Mouse (Mus musculus): ENCODE measurements around the gene Shc1. TPM values are rescaled to one million over a fixed set of nuclear protein-coding genes. Genes with fewer than 3 reads are reported as not detected.

Gene Shc1
- polyA plus RNA-seq, 1 experiment from 2014 or later = 113 TPM

- Histone ChIP-seq H3K9ac (no peak overlapping the region), H3K27ac (replicated peaks) (no peak overlapping the region), H3K4me2 (replicated peaks) (no peak overlapping the region), H3K9me3 (replicated peaks) (no peaks in the 10 kb centered on the region), H3K27me3 (no peaks in the 10 kb centered on the region), H3K4me1 (peaks cover 19% of the 10 kb centered on the region), H3K4me3 (replicated peaks) (no peak overlapping the region), H3K36me3 (no peaks in the 10 kb centered on the region)
- WGBS = 30% methylated on average over 10 of the region's 10 CpGs
- peak; percentile 35; the same call in 1 of the 2 replicates for ATAC-seq (ENCODE audit: insufficient number of reproducible peaks, low FRiP score, low TSS enrichment, low read depth)
Measured at GRCm38 (mm10) chr3:89456726-89457665, 38.8 kb downstream of the Shc1 start.

GRCm38 (mm10) chr3:89458372-89458964 is 40.2 kb downstream of the Shc1 start:
- 44% methylated on average over 13 of the region's 13 CpGs for WGBS
- Histone ChIP-seq H3K4me3 (replicated peaks) (peak overlapping the region; percentile 66), H3K4me2 (replicated peaks) (peak overlapping the region; percentile 59), H3K9ac (no peak overlapping the region), H3K36me3 (no peaks in the 10 kb centered on the region), H3K9me3 (replicated peaks) (no peaks in the 10 kb centered on the region), H3K27ac (replicated peaks) (peak overlapping the region; percentile 63; the same call in 1 of the 2 replicates), H3K27me3 (no peaks in the 10 kb centered on the region), H3K4me1 (peaks cover 19% of the 10 kb centered on the region)
- ATAC-seq (ENCODE audit: insufficient number of reproducible peaks, low FRiP score, low TSS enrichment, low read depth) = no peak

GRCm38 (mm10) chr3:89458965-89459807 is 40.9 kb downstream of the Shc1 start:
- ATAC-seq (ENCODE audit: insufficient number of reproducible peaks, low FRiP score, low TSS enrichment, low read depth) = peak; percentile 87
- peak overlapping the region; percentile 82 for H3K27ac ChIP-seq (replicated peaks)
- no peaks in the 10 kb centered on the region for H3K27me3 ChIP-seq
- WGBS = under 1% methylated on average over 36 of the region's 36 CpGs
- peaks cover 19% of the 10 kb centered on the region for H3K4me1 ChIP-seq
- peak overlapping the region; percentile 54 for H3K9ac ChIP-seq
- H3K36me3 ChIP-seq = no peaks in the 10 kb centered on the region
- peak overlapping the region; percentile 59 for H3K4me2 ChIP-seq (replicated peaks)
- peak overlapping the region; percentile 66 for H3K4me3 ChIP-seq (replicated peaks)
- no peaks in the 10 kb centered on the region for H3K9me3 ChIP-seq (replicated peaks)

DNA sequence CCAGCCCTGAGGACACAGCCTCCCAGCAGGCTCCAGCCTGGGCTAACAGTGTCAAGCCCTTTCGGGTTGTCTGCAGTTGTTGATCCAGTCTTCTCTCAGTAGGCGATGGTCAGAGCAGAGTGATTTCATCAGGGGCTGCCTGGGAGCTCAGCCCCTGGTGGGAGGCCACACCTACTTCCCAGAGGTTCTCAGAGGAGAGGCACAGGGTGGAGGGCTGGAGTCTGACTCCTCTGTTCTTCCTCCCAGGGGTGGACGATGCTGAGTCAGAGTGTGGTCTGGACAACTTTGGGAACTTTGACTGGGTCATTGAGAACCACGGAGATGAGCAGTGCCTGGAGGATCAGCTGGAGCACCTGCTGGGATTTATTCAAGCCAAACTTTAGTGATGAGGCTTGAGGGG is 50.0 kb downstream of the Shc1 start:
- no peak for ATAC-seq (ENCODE audit: insufficient number of reproducible peaks, low FRiP score, low TSS enrichment, low read depth)
- no peak overlapping the region for H3K4me3 ChIP-seq (replicated peaks)
- H3K4me1 ChIP-seq = no peaks in the 10 kb centered on the region
- WGBS = 47% methylated on average over 4 of the region's 4 CpGs
- no peaks in the 10 kb centered on the region for H3K9me3 ChIP-seq (replicated peaks)
- no peak overlapping the region for H3K27ac ChIP-seq (replicated peaks)
- no peaks in the 10 kb centered on the region for H3K27me3 ChIP-seq
- peaks cover 21% of the 10 kb centered on the region for H3K36me3 ChIP-seq
- H3K9ac ChIP-seq = no peak overlapping the region
- no peak overlapping the region for H3K4me2 ChIP-seq (replicated peaks)

DNA sequence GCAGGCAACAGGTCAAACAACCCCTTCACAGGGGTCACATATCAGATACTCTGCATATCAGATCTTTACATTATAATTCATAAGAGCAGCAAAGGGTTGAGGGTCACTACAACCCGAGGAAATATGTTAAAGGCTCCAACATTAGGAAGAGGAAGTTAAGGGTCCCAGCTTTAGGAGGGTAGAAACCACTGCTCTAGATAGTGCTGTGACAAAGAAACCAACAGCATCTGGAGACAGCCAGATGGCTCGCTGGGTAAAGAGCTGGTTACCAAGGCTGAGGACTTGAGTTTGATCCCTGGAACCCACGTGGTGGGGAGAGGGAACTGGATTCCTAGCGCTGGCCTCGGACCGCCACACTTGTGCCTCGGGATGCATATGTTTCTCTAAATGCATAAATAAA is 54.0 kb downstream of the Shc1 start:
- 68% methylated on average over 7 of the region's 7 CpGs for WGBS
- no peak for ATAC-seq (ENCODE audit: insufficient number of reproducible peaks, low FRiP score, low TSS enrichment, low read depth)
- Histone ChIP-seq H3K9ac (no peak overlapping the region), H3K4me3 (replicated peaks) (no peak overlapping the region), H3K36me3 (peaks cover 21% of the 10 kb centered on the region), H3K4me1 (no peaks in the 10 kb centered on the region), H3K9me3 (replicated peaks) (no peaks in the 10 kb centered on the region), H3K27me3 (no peaks in the 10 kb centered on the region), H3K4me2 (replicated peaks) (no peak overlapping the region), H3K27ac (replicated peaks) (no peak overlapping the region)

DNA sequence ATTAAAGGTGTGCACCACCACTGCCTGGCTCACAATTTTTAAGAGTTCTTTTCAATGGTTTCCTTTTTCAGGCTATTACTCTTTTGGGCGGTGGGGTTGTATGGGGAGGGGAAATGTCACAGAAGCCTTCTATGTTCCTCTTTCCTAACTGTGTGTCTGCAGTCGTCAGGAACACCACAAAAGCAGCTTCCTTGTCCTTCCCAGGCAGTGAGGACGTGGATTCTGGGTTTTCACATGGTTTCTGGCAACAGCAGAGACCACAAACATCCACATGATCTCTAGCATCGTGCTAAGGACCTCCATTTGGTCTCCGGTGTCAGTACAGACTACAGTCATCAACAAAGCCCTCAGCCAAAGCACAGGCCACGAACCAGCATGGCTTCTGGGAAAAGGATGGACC is 55.6 kb downstream of the Shc1 start:
- 62% methylated on average over 6 of the region's 6 CpGs for WGBS
- no peak overlapping the region for H3K27ac ChIP-seq (replicated peaks)
- no peak overlapping the region for H3K4me3 ChIP-seq (replicated peaks)
- no peak overlapping the region for H3K9ac ChIP-seq
- no peak overlapping the region for H3K4me2 ChIP-seq (replicated peaks)
- 0 out of 2 replicates have a peak, but pooled peaks cover 8% of the 10 kb centered on the region for H3K36me3 ChIP-seq
- H3K27me3 ChIP-seq = no peaks in the 10 kb centered on the region
- no peaks in the 10 kb centered on the region for H3K9me3 ChIP-seq (replicated peaks)
- ATAC-seq (ENCODE audit: insufficient number of reproducible peaks, low FRiP score, low TSS enrichment, low read depth) = no peak
- H3K4me1 ChIP-seq = no peaks in the 10 kb centered on the region

GRCm38 (mm10) chr3:89479055-89479454 is 60.8 kb downstream of the Shc1 start:
- H3K27me3 ChIP-seq = no peaks in the 10 kb centered on the region
- H3K9ac ChIP-seq = no peak overlapping the region
- no peak overlapping the region for H3K4me2 ChIP-seq (replicated peaks)
- no peak for ATAC-seq (ENCODE audit: insufficient number of reproducible peaks, low FRiP score, low TSS enrichment, low read depth)
- no peak overlapping the region for H3K4me3 ChIP-seq (replicated peaks)
- no peaks in the 10 kb centered on the region for H3K4me1 ChIP-seq
- no peaks in the 10 kb centered on the region for H3K9me3 ChIP-seq (replicated peaks)
- H3K27ac ChIP-seq (replicated peaks) = no peak overlapping the region
- no peaks in the 10 kb centered on the region for H3K36me3 ChIP-seq
- 71% methylated on average over 6 of the region's 6 CpGs for WGBS

Other genes starting within 250 kb of the Shc1 start
- gene Scamp3, start 241.0 kb upstream of the Shc1 start, polyA plus RNA-seq (2015; fragmentation: Nextera tagmentation; extraction: Ambion mirVana) = 108 and 109 TPM in 2 replicates
- 34.9 and 37.0 TPM in 2 replicates for gene Fam189b, start 235.3 kb upstream of the Shc1 start, polyA plus RNA-seq (2015; fragmentation: Nextera tagmentation; extraction: Ambion mirVana)
- gene Gba, start 215.5 kb upstream of the Shc1 start, polyA plus RNA-seq (2015; fragmentation: Nextera tagmentation; extraction: Ambion mirVana) = 49.0 and 55.6 TPM in 2 replicates
- 47.1 and 59.7 TPM in 2 replicates for gene Thbs3, start 203.3 kb upstream of the Shc1 start, polyA plus RNA-seq (2015; fragmentation: Nextera tagmentation; extraction: Ambion mirVana)
- 173 and 196 TPM in 2 replicates for gene Mtx1, start 191.4 kb upstream of the Shc1 start, polyA plus RNA-seq (2015; fragmentation: Nextera tagmentation; extraction: Ambion mirVana)
- gene Muc1, start 189.4 kb upstream of the Shc1 start, polyA plus RNA-seq (2015; fragmentation: Nextera tagmentation; extraction: Ambion mirVana) = 4.0 and 10.2 TPM in 2 replicates
- 294 and 310 TPM in 2 replicates for gene Krtcap2, start 172.5 kb upstream of the Shc1 start, polyA plus RNA-seq (2015; fragmentation: Nextera tagmentation; extraction: Ambion mirVana)
- 5.0 and 5.9 TPM in 2 replicates for gene Trim46, start 172.1 kb upstream of the Shc1 start, polyA plus RNA-seq (2015; fragmentation: Nextera tagmentation; extraction: Ambion mirVana)
- gene Dpm3, start 159.1 kb upstream of the Shc1 start, polyA plus RNA-seq (2015; fragmentation: Nextera tagmentation; extraction: Ambion mirVana) = 150 and 173 TPM in 2 replicates
- 71.8 and 72.2 TPM in 2 replicates for gene Slc50a1, start 147.9 kb upstream of the Shc1 start, polyA plus RNA-seq (2015; fragmentation: Nextera tagmentation; extraction: Ambion mirVana)
- gene Efna1, start 137.3 kb upstream of the Shc1 start, polyA plus RNA-seq (2015; fragmentation: Nextera tagmentation; extraction: Ambion mirVana) = 55.8 and 57.4 TPM in 2 replicates
- gene Efna3, start 95.5 kb upstream of the Shc1 start, polyA plus RNA-seq (2015; fragmentation: Nextera tagmentation; extraction: Ambion mirVana) = 42.3 and 47.2 TPM in 2 replicates
- 28.1 and 31.0 TPM in 2 replicates for gene Efna4, start 80.4 kb upstream of the Shc1 start, polyA plus RNA-seq (2015; fragmentation: Nextera tagmentation; extraction: Ambion mirVana)
- gene Adam15, start 68.4 kb upstream of the Shc1 start, polyA plus RNA-seq (2015; fragmentation: Nextera tagmentation; extraction: Ambion mirVana) = 93.2 and 96.1 TPM in 2 replicates
- 0.13 and 0.21 TPM in 2 replicates for gene Dcst2, start 56.5 kb upstream of the Shc1 start, polyA plus RNA-seq (2015; fragmentation: Nextera tagmentation; extraction: Ambion mirVana)
- gene Dcst1, start 53.2 kb upstream of the Shc1 start, polyA plus RNA-seq (2015; fragmentation: Nextera tagmentation; extraction: Ambion mirVana) = 0.46 and 0.64 TPM in 2 replicates
- gene Zbtb7b, start 23.7 kb upstream of the Shc1 start, polyA plus RNA-seq (2015; fragmentation: Nextera tagmentation; extraction: Ambion mirVana) = 8.2 and 9.0 TPM in 2 replicates
- 0.25 and 0.91 TPM in 2 replicates for gene Lenep, start 15.7 kb upstream of the Shc1 start, polyA plus RNA-seq (2015; fragmentation: Nextera tagmentation; extraction: Ambion mirVana)
- 28.5 and 34.6 TPM in 2 replicates for gene Flad1, start 6.6 kb upstream of the Shc1 start, polyA plus RNA-seq (2015; fragmentation: Nextera tagmentation; extraction: Ambion mirVana)
- 342 and 356 TPM in 2 replicates for gene Cks1b, start 60 bp upstream of the Shc1 start, polyA plus RNA-seq (2015; fragmentation: Nextera tagmentation; extraction: Ambion mirVana)
- gene Pygo2, start 11.8 kb downstream of the Shc1 start, polyA plus RNA-seq (2015; fragmentation: Nextera tagmentation; extraction: Ambion mirVana) = 47.7 and 51.3 TPM in 2 replicates
- 38.3 and 40.4 TPM in 2 replicates for gene Pbxip1, start 18.3 kb downstream of the Shc1 start, polyA plus RNA-seq (2015; fragmentation: Nextera tagmentation; extraction: Ambion mirVana)
- 51.3 and 59.1 TPM in 2 replicates for gene Pmvk, start 36.1 kb downstream of the Shc1 start, polyA plus RNA-seq (2015; fragmentation: Nextera tagmentation; extraction: Ambion mirVana)
- gene Kcnn3, start 101.7 kb downstream of the Shc1 start, polyA plus RNA-seq (2015; fragmentation: Nextera tagmentation; extraction: Ambion mirVana) = 2.7 and 4.3 TPM in 2 replicates

All from embryonic facial prominence, embryonic 15.5 days (tissue).